Mouse (Mus musculus) bone marrow, adult 2 months (tissue): ENCODE measurements around the gene Naip2.

Experiments used
- CTCF ChIP-seq: fragments of 200-500 bp; IDR thresholded peaks from 2 replicates; pipeline ENCODE4 v1.5.1; 2011; ENCODE audit warnings: low read length, control low read depth; ENCODE audit not compliant: control insufficient read depth, insufficient read depth
- POLR2A ChIP-seq: fragments of 200-500 bp; IDR thresholded peaks from 2 replicates; pipeline ENCODE4 v1.6.1; 2011; ENCODE audit warnings: low read depth, mild to moderate bottlenecking, control low read depth, low read length, borderline replicate concordance; ENCODE audit not compliant: control insufficient read depth

GRCm38 (mm10) chr13:100152659-100153058 is 49.2 kb downstream of the Naip2 start:
- no peak for TF ChIP-seq CTCF
- no peak for TF ChIP-seq POLR2A
